Mouse (Mus musculus) liver, embryonic 14.5 days (tissue): ENCODE data around the gene Lcorl.

ENCODE experiments used
- CTCF ChIP-seq: IDR thresholded peaks from 2 replicates; pipeline ENCODE4 v1.5.1; 2016; ENCODE audit warnings: antibody characterized with exemption, low read depth, control low read depth
- EP300 ChIP-seq: IDR thresholded peaks from 2 replicates; pipeline ENCODE4 v1.6.1; 2016; ENCODE audit warnings: antibody characterized with exemption, low read depth

DNA sequence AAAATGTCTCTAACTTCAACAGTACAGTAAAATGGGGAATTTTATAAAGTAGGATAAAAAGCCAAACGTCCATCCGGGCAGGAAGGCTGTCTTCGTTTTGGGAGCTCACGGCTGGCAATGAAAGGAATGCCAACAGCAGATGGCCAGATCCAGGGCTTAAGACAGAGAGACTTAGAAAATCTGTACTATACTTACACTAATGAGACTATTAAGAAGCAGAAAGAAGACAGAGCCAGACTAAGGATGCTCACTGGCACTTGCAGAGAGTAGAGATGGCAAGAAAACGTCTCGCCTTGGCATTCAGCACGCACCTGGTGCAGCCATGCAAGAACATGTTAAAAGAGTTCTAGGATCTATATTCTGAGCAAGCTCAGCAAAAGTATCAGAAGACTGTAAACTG is 65.6 kb downstream of the Lcorl start:
- no peak for TF ChIP-seq CTCF
- TF ChIP-seq EP300, result no peak
